Mouse (Mus musculus): ENCODE measurements around the gene AK157302. TPM values are rescaled to one million over a fixed set of nuclear protein-coding genes. Genes with fewer than 3 reads are reported as not detected.

The AK157302 gene
- polyA plus RNA-seq, 1 experiment from 2014 or later: 0.39 TPM

DNA sequence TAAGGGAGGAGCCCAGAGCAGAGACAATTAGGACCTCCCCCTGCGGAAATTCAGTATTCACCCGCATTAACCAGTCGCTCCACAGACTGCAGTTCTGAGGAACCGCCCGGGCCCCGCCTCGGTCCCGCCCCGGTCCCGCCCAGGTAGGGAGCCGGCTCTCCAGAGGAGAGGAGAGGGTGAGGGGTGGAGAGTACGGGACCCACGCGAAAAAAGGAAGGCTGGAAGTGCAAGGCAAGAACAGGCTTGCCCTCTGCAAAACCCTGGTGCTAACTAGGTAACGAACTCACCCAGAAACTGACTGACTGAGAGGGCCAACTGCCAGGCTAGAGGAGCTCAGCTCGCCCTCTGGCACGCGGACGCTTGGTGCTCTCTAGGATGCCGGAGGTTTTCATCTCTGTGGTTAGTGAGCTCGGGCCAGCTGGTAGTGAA lies 11.2 kb downstream of the AK157302 start:
- H3K4me1 ChIP-seq (ENCODE audit: control insufficient read depth, insufficient read depth, low read length): no peaks in the 10 kb centered on the region
- H3K9me3 ChIP-seq (ENCODE audit: control insufficient read depth, low read length): no peaks in the 10 kb centered on the region
- no peaks in the 10 kb centered on the region for H3K27me3 ChIP-seq (replicated peaks; ENCODE audit: control insufficient read depth, insufficient read depth, low read length)
- WGBS: under 1% methylated on average over 21 of the region's 21 CpGs
- H3K4me3 ChIP-seq (ENCODE audit: low read length): peak overlapping the region; percentile 80
- H3K4me2 ChIP-seq (ENCODE audit: low read depth, low read length): peak overlapping the region; percentile 63
- H3K27ac ChIP-seq (ENCODE audit: low read length): peak overlapping the region; percentile 70
- no peaks in the 10 kb centered on the region for H3K36me3 ChIP-seq (ENCODE audit: control insufficient read depth, insufficient read depth, low read length)
- H3K9ac ChIP-seq (ENCODE audit: low read depth, low read length): peak overlapping the region; percentile 82
- ATAC-seq: peak; percentile 100

GRCm38 (mm10) chr13:21530136-21530535 lies 35.1 kb downstream of the AK157302 start:
- Histone ChIP-seq H3K27me3 (replicated peaks; ENCODE audit: control insufficient read depth, insufficient read depth, low read length) (no peaks in the 10 kb centered on the region), H3K9me3 (ENCODE audit: control insufficient read depth, low read length) (no peaks in the 10 kb centered on the region), H3K4me1 (ENCODE audit: control insufficient read depth, insufficient read depth, low read length) (no peaks in the 10 kb centered on the region), H3K27ac (ENCODE audit: low read length) (no peak overlapping the region), H3K9ac (ENCODE audit: low read depth, low read length) (peak overlapping the region; percentile 45; the same call in 1 of the 2 replicates), H3K36me3 (ENCODE audit: control insufficient read depth, insufficient read depth, low read length) (peaks cover 8% of the 10 kb centered on the region), H3K4me2 (ENCODE audit: low read depth, low read length) (peak overlapping the region; percentile 58), H3K4me3 (ENCODE audit: low read length) (peak overlapping the region; percentile 33)
- WGBS: 41% methylated on average over 7 of the region's 7 CpGs
- ATAC-seq: no peak

GRCm38 (mm10) chr13:21530781-21531201 lies 35.8 kb downstream of the AK157302 start, which contains the start of gene Zkscan8:
Gene Zkscan8 (minus strand): TSS chr13:21531120.
- Histone ChIP-seq H3K4me2 (ENCODE audit: low read depth, low read length) (peak within 1 kb of the TSS; percentile 71), H3K4me1 (ENCODE audit: control insufficient read depth, insufficient read depth, low read length) (no peaks in the 10 kb centered on the region), H3K27me3 (replicated peaks; ENCODE audit: control insufficient read depth, insufficient read depth, low read length) (no peaks in the 10 kb centered on the region), H3K9me3 (ENCODE audit: control insufficient read depth, low read length) (no peaks in the 10 kb centered on the region), H3K4me3 (ENCODE audit: low read length) (peak within 1 kb of the TSS; percentile 86), H3K27ac (ENCODE audit: low read length) (peak within 1 kb of the TSS; percentile 92), H3K9ac (ENCODE audit: low read depth, low read length) (peak within 1 kb of the TSS; percentile 97), H3K36me3 (ENCODE audit: control insufficient read depth, insufficient read depth, low read length) (peaks cover 5% of the 10 kb centered on the region; the same call in 1 of the 2 replicates)
- under 1% methylated on average over 39 of the region's 39 CpGs for WGBS
- peak; percentile 100 for ATAC-seq

GRCm38 (mm10) chr13:21542708-21543107 lies 47.7 kb downstream of the AK157302 start, which contains the start of gene Olfr1366:
Gene Olfr1366 (minus strand): TSS chr13:21542808.
- no peak within 1 kb of the TSS for H3K9ac ChIP-seq (ENCODE audit: low read depth, low read length)
- no peak for ATAC-seq
- WGBS: 77% methylated on average over 1 of the region's 1 CpGs
- H3K9me3 ChIP-seq (ENCODE audit: control insufficient read depth, low read length): no peaks in the 10 kb centered on the region
- no peaks in the 10 kb centered on the region for H3K4me1 ChIP-seq (ENCODE audit: control insufficient read depth, insufficient read depth, low read length)
- no peaks in the 10 kb centered on the region for H3K27me3 ChIP-seq (replicated peaks; ENCODE audit: control insufficient read depth, insufficient read depth, low read length)
- H3K4me3 ChIP-seq (ENCODE audit: low read length): no peak within 1 kb of the TSS
- H3K4me2 ChIP-seq (ENCODE audit: low read depth, low read length): no peak within 1 kb of the TSS
- no peak within 1 kb of the TSS for H3K27ac ChIP-seq (ENCODE audit: low read length)
- no peaks in the 10 kb centered on the region for H3K36me3 ChIP-seq (ENCODE audit: control insufficient read depth, insufficient read depth, low read length)

MicroRNAs encoded within 50 kb of the gene (microRNA counts, 519-probe panel; counts per million panel counts)
- microRNA mmu-miR-1896: 2,748 counts per million, percentile 68 among the panel's probes with 10 or more counts

Small RNA genes within 50 kb of the gene (microRNA-seq; reads per million reads assigned to microRNA genes)
- not detected for gene Mir1896

Other genes with a start within 250 kb of the AK157302 start
- gene Gpx5, start 202.5 kb upstream of the AK157302 start, polyA plus RNA-seq (2015; fragmentation: Nextera tagmentation; extraction: Ambion mirVana): not detected in 2 replicates
- not detected in 2 replicates for gene Gpx6, start 183.1 kb upstream of the AK157302 start, polyA plus RNA-seq (2015; fragmentation: Nextera tagmentation; extraction: Ambion mirVana)
- not detected in 2 replicates for gene Olfr1367, start 148.3 kb upstream of the AK157302 start, polyA plus RNA-seq (2015; fragmentation: Nextera tagmentation; extraction: Ambion mirVana)
- 6.6 and 7.9 TPM in 2 replicates for gene Zscan12, start 132.4 kb upstream of the AK157302 start, polyA plus RNA-seq (2015; fragmentation: Nextera tagmentation; extraction: Ambion mirVana)
- gene Zkscan3, start 92.5 kb upstream of the AK157302 start, polyA plus RNA-seq (2015; fragmentation: Nextera tagmentation; extraction: Ambion mirVana): 61.7 and 64.5 TPM in 2 replicates
- 2.4 TPM in 2 replicates for gene Pgbd1, start 54.2 kb upstream of the AK157302 start, polyA plus RNA-seq (2015; fragmentation: Nextera tagmentation; extraction: Ambion mirVana)
- 22.3 and 23.6 TPM in 2 replicates for gene Zscan26, start 41.5 kb upstream of the AK157302 start, polyA plus RNA-seq (2015; fragmentation: Nextera tagmentation; extraction: Ambion mirVana)
- 1.8 and 2.0 TPM in 2 replicates for gene Nkapl, start 26.7 kb upstream of the AK157302 start, polyA plus RNA-seq (2015; fragmentation: Nextera tagmentation; extraction: Ambion mirVana)
- 2.4 and 2.5 TPM in 2 replicates for gene Zkscan4, start 16.3 kb upstream of the AK157302 start, polyA plus RNA-seq (2015; fragmentation: Nextera tagmentation; extraction: Ambion mirVana)
- not detected in 2 replicates for gene Gm10065, start 15.8 kb upstream of the AK157302 start, polyA plus RNA-seq (2015; fragmentation: Nextera tagmentation; extraction: Ambion mirVana)
- gene Gm11273, start 6.2 kb downstream of the AK157302 start, polyA plus RNA-seq (2015; fragmentation: Nextera tagmentation; extraction: Ambion mirVana): 10.9 and 12.1 TPM in 2 replicates
- gene Zkscan8, start 35.9 kb downstream of the AK157302 start, polyA plus RNA-seq (2015; fragmentation: Nextera tagmentation; extraction: Ambion mirVana): 3.0 and 3.4 TPM in 2 replicates
- gene Olfr1366, start 47.6 kb downstream of the AK157302 start, polyA plus RNA-seq (2015; fragmentation: Nextera tagmentation; extraction: Ambion mirVana): 0.11 and 0.17 TPM in 2 replicates
- not detected in 2 replicates for gene Olfr1535, start 64.7 kb downstream of the AK157302 start, polyA plus RNA-seq (2015; fragmentation: Nextera tagmentation; extraction: Ambion mirVana)
- not detected in 2 replicates for gene Olfr1364, start 86.5 kb downstream of the AK157302 start, polyA plus RNA-seq (2015; fragmentation: Nextera tagmentation; extraction: Ambion mirVana)
- gene Olfr1362, start 118.8 kb downstream of the AK157302 start, polyA plus RNA-seq (2015; fragmentation: Nextera tagmentation; extraction: Ambion mirVana): not detected in 2 replicates
- not detected in 2 replicates for gene Olfr11, start 147.3 kb downstream of the AK157302 start, polyA plus RNA-seq (2015; fragmentation: Nextera tagmentation; extraction: Ambion mirVana)
- gene Olfr1361, start 168.2 kb downstream of the AK157302 start, polyA plus RNA-seq (2015; fragmentation: Nextera tagmentation; extraction: Ambion mirVana): not detected in 2 replicates
- not detected in 2 replicates for gene Olfr1360, start 182.2 kb downstream of the AK157302 start, polyA plus RNA-seq (2015; fragmentation: Nextera tagmentation; extraction: Ambion mirVana)
- not detected in 2 replicates for gene Olfr1359, start 202.9 kb downstream of the AK157302 start, polyA plus RNA-seq (2015; fragmentation: Nextera tagmentation; extraction: Ambion mirVana)
- gene Hist1h2bl, start 220.9 kb downstream of the AK157302 start, polyA plus RNA-seq (2015; fragmentation: Nextera tagmentation; extraction: Ambion mirVana): 2.3 and 2.5 TPM in 2 replicates
- gene Hist1h2ai, start 221.2 kb downstream of the AK157302 start, polyA plus RNA-seq (2015; fragmentation: Nextera tagmentation; extraction: Ambion mirVana): 10.9 and 17.9 TPM in 2 replicates
- gene Hist1h3h, start 222.4 kb downstream of the AK157302 start, polyA plus RNA-seq (2015; fragmentation: Nextera tagmentation; extraction: Ambion mirVana): 4.8 and 9.5 TPM in 2 replicates
- 1.7 and 3.5 TPM in 2 replicates for gene Hist1h2bm, start 226.8 kb downstream of the AK157302 start, polyA plus RNA-seq (2015; fragmentation: Nextera tagmentation; extraction: Ambion mirVana)
- gene Hist1h4j, start 239.8 kb downstream of the AK157302 start, polyA plus RNA-seq (2015; fragmentation: Nextera tagmentation; extraction: Ambion mirVana): 0.66 and 2.1 TPM in 2 replicates